Mouse (Mus musculus) kidney, embryonic 14.5 days (tissue): Measurements from ENCODE around the gene Wnk2. TPM values are rescaled to one million over a fixed set of nuclear protein-coding genes. Genes with fewer than 3 reads are reported as not detected.

Experiments used
- ATAC-seq: fragments of 200-750 bp; cut with Nextera tagmentation; 2 replicates; pipeline ENCODE4 v1.8.0; 2017; ENCODE audit warnings: moderate number of reproducible peaks, mild to moderate bottlenecking, moderate TSS enrichment, moderate library complexity; ENCODE audit not compliant: low FRiP score, low TSS enrichment
- H3K27ac ChIP-seq: fragments of 300-500 bp; sonication (generic); 2 replicates; pipeline ENCODE4 v1.5.1; 2014; ENCODE audit warnings: low read depth, mild to moderate bottlenecking, low read length, moderate library complexity, mixed read lengths
- H3K27me3 ChIP-seq: fragments of 300-500 bp; sonication (generic); 2 replicates; pipeline ENCODE4 v1.6.1; 2014; ENCODE audit warnings: mild to moderate bottlenecking, low read length; ENCODE audit not compliant: control insufficient read depth, insufficient read depth
- H3K36me3 ChIP-seq: fragments of 300-500 bp; sonication (generic); 2 replicates; pipeline ENCODE4 v1.6.1; 2014; ENCODE audit warnings: low read length, mixed read lengths; ENCODE audit not compliant: control insufficient read depth, insufficient read depth
- H3K4me1 ChIP-seq: fragments of 300-500 bp; sonication (generic); 2 replicates; pipeline ENCODE4 v1.6.1; 2014; ENCODE audit warnings: low read length, mixed read lengths; ENCODE audit not compliant: control insufficient read depth, insufficient read depth
- H3K4me2 ChIP-seq: fragments of 300-500 bp; sonication (generic); replicated peaks from 2 replicates; pipeline ENCODE4 v1.6.1; 2014; ENCODE audit warnings: low read depth, mild to moderate bottlenecking, low read length
- H3K4me3 ChIP-seq: fragments of 300-500 bp; sonication (generic); 2 replicates; pipeline ENCODE4 v1.5.1; 2014; ENCODE audit warnings: mild to moderate bottlenecking, low read length
- H3K9ac ChIP-seq: fragments of 300-500 bp; sonication (generic); 2 replicates; pipeline ENCODE4 v1.6.1; 2014; ENCODE audit warnings: low read depth, mild to moderate bottlenecking, low read length, moderate library complexity
- H3K9me3 ChIP-seq: fragments of 300-500 bp; sonication (generic); 2 replicates; pipeline ENCODE4 v1.6.1; 2016; ENCODE audit warnings: low read length; ENCODE audit not compliant: control insufficient read depth
- WGBS: fragments of 180-500 bp; shearing (Covaris S2); extraction: QIAGEN DNeasy Blood & Tissue Kit; methylation state at CpG from one replicate; pipeline ENCODE4 v1.1.7; 2014; 5-methylcytosine and 5-hydroxymethylcytosine counted together
- polyA plus RNA-seq: library from polyadenylated mRNA; unstranded; fragments of >200 nt; fragmentation: Nextera tagmentation; extraction: Ambion mirVana; gene quantifications from 2 replicates; pipeline ENCODE4 v1.2.1, GENCODE M21; 2014

Wnk2 gene
- polyA plus RNA-seq, 1 experiment from 2014 or later = 1.7 TPM

DNA sequence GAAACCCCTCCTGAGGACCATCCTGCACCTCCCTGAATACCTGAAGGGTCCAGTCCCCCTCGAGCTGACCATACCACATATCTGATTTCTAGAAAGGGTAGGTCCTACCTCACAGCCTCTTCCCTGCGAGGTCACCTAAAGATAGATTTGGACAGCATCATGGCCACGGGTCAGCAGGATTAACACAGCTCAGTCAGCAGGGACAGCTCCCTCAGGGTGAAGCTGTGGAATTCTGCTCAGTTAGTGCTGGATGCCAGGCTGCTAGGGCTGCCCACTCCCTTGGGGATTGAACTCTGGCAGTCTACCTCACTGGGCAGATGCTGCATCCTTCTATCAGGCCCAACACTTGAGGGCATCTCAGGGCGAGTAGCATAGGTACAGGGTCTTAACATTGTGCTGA, 33.7 kb downstream of the Wnk2 start:
- no peak overlapping the region for H3K9ac ChIP-seq
- no peaks in the 10 kb centered on the region for H3K4me1 ChIP-seq
- WGBS = 68% methylated on average over 4 of the region's 4 CpGs
- no peaks in the 10 kb centered on the region for H3K27me3 ChIP-seq
- H3K4me3 ChIP-seq = no peak overlapping the region
- no peak overlapping the region for H3K27ac ChIP-seq
- H3K9me3 ChIP-seq = no peaks in the 10 kb centered on the region
- no peak overlapping the region for H3K4me2 ChIP-seq
- no peaks in the 10 kb centered on the region for H3K36me3 ChIP-seq
- no peak for ATAC-seq

DNA sequence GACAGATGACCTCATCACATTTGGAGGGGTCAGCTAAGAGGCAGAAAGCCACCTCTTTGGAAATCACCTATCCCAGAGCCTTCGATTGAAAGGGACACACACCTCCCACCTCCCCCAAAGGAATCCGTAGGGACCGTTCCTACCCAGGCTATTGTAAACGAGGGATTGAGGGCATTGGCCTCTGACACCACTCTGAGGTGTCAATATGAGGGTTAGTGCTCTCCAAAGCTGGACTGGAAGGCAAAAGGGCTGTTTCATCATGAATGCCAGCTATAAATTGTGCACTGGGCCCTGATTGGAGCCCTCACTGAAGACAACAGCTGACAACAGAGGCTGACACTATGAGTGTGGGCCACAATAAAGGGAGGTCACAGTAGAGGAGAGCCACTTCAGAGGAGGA, 34.5 kb downstream of the Wnk2 start:
- H3K4me1 ChIP-seq = no peaks in the 10 kb centered on the region
- H3K4me3 ChIP-seq = no peak overlapping the region
- H3K4me2 ChIP-seq = no peak overlapping the region
- H3K27ac ChIP-seq = no peak overlapping the region
- H3K9ac ChIP-seq = no peak overlapping the region
- ATAC-seq = no peak
- 28% methylated on average over 4 of the region's 4 CpGs for WGBS
- H3K27me3 ChIP-seq = no peaks in the 10 kb centered on the region
- H3K36me3 ChIP-seq = no peaks in the 10 kb centered on the region
- no peaks in the 10 kb centered on the region for H3K9me3 ChIP-seq

DNA sequence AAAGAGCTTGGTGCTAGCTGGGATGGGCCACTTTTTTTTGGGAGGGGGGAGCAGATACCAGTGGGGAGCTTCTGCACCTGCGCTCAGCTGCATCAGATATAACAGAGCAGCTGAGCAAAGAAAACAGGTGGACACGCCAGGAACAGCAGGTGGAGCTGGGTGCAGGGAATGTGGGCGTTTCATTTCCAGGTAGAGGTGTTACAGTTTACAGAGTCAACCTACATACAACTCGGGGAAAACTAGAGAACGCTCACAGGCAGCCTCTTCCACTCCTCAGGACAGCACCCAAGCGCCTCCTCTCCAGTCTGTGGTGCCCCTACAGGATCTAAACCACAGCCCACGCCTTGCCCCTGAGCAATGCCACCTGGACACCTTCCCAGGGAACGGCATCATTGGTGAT, 35.2 kb downstream of the Wnk2 start:
- no peaks in the 10 kb centered on the region for H3K4me1 ChIP-seq
- 84% methylated on average over 8 of the region's 8 CpGs for WGBS
- ATAC-seq = no peak
- H3K36me3 ChIP-seq = no peaks in the 10 kb centered on the region
- H3K9me3 ChIP-seq = no peaks in the 10 kb centered on the region
- no peak overlapping the region for H3K27ac ChIP-seq
- H3K4me3 ChIP-seq = no peak overlapping the region
- no peaks in the 10 kb centered on the region for H3K27me3 ChIP-seq
- no peak overlapping the region for H3K9ac ChIP-seq
- no peak overlapping the region for H3K4me2 ChIP-seq

DNA sequence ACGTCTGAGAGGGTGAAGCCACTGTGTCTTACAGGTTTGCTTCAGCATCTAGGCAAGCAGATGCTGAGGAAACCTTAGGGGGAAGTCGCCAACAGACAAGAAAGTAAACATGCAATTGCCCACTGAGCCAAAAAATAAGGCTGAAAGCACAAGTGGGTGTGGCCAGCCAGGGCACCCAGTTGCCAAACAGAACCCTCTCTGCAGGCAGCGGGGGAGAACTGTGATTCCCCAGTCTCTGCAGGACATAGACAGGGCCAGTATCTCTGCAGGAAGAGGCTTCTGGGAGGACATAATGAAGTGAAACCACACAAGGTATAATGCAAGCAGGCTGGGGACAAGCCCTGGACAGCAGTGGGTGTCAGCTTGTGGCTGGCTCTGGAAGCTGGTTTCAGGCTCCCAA, 38.1 kb downstream of the Wnk2 start:
- Histone ChIP-seq H3K36me3 (no peaks in the 10 kb centered on the region), H3K27me3 (no peaks in the 10 kb centered on the region), H3K4me1 (no peaks in the 10 kb centered on the region), H3K27ac (no peak overlapping the region), H3K9ac (no peak overlapping the region), H3K4me3 (no peak overlapping the region), H3K4me2 (no peak overlapping the region), H3K9me3 (no peaks in the 10 kb centered on the region)
- no peak for ATAC-seq
- 83% methylated on average over 3 of the region's 3 CpGs for WGBS

DNA sequence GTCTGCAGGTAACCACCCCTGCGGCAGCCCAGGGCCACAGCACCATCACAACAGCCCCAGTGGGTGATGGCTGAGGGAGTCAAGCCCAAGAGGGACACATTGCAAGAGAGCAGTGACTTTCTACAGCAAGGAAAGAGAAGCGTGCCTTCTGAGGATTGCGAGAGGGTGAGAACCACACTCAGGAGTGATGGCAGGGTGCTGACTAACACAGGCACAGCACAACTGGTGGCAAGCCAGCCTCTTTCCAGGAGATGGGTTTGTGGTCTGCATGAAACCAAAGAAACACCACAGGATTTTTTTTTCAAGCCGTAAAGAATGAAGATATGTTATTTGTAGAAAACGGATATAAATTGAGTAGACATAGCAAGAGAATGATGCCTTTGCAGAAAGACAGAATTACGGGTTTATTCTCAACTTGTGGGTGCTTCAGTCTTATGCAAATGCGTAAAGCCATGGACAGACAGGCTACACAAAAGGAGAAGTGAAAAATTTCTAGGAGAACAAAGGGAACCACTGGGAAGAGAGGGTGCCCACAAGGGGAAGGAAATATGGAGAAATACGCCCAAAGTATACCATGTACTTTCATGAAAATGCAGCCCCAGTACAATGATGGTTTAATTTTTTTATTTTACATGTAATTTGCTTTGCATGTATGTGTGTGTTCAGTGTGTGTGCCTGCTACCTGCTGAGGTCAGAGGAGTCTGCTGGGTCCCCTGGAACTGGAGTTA, 39.5 kb downstream of the Wnk2 start:
- no peak overlapping the region for H3K9ac ChIP-seq
- ATAC-seq = no peak
- H3K27me3 ChIP-seq = no peaks in the 10 kb centered on the region
- no peak overlapping the region for H3K27ac ChIP-seq
- 85% methylated on average over 8 of the region's 8 CpGs for WGBS
- H3K9me3 ChIP-seq = no peaks in the 10 kb centered on the region
- peaks cover 11% of the 10 kb centered on the region; the same call in 1 of the 2 replicates for H3K4me1 ChIP-seq
- no peak overlapping the region for H3K4me3 ChIP-seq
- H3K4me2 ChIP-seq = no peak overlapping the region
- H3K36me3 ChIP-seq = no peaks in the 10 kb centered on the region

DNA sequence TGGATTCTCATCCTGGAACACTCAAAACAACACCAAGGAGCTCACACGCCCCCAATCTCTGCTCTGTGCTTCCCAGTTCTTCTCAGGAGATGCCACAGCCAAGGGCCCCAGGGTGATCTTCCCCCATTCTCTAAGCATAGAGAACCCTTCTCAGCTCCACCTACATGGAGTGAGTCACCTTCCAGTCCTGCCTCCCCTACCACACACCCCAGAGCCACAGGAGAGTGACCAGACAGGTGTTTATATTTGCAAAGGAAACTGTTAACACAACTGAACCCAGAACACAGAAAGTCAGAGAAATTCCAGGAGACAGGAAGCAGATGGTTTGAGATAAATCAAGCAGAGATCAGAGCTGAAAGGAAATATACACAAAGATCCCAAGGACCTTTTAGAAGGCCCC, 43.9 kb downstream of the Wnk2 start:
- WGBS = 61% methylated on average over 1 of the region's 1 CpGs
- Histone ChIP-seq H3K9me3 (no peaks in the 10 kb centered on the region), H3K4me1 (peaks cover 16% of the 10 kb centered on the region), H3K36me3 (no peaks in the 10 kb centered on the region), H3K27ac (no peak overlapping the region), H3K9ac (no peak overlapping the region), H3K27me3 (no peaks in the 10 kb centered on the region), H3K4me3 (no peak overlapping the region), H3K4me2 (no peak overlapping the region)
- ATAC-seq = no peak

DNA sequence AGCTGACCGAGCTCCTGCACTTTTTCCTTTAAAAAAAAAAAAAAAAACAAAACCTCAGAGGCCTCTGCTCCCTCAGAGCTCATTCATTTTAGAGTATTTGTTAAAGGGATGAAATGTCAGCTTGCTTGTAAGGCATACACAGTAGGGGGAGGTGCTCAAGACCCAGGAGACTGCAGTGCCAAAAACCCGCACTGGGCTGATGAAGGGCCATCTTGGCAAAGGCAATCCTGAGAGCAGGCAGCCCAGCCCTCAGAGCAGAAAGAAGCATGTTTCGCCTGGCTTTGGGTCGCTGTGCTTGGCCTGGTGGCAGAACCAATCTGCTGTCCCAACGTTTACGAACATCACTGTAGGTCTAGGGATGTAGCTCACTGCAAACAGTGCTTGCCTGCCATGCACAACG, 44.6 kb downstream of the Wnk2 start:
- no peak overlapping the region for H3K27ac ChIP-seq
- no peaks in the 10 kb centered on the region for H3K27me3 ChIP-seq
- no peak overlapping the region for H3K4me2 ChIP-seq
- H3K36me3 ChIP-seq = no peaks in the 10 kb centered on the region
- H3K9me3 ChIP-seq = no peaks in the 10 kb centered on the region
- no peak overlapping the region for H3K4me3 ChIP-seq
- WGBS = 50% methylated on average over 7 of the region's 7 CpGs
- no peak for ATAC-seq
- H3K9ac ChIP-seq = no peak overlapping the region
- peaks cover 16% of the 10 kb centered on the region for H3K4me1 ChIP-seq

DNA sequence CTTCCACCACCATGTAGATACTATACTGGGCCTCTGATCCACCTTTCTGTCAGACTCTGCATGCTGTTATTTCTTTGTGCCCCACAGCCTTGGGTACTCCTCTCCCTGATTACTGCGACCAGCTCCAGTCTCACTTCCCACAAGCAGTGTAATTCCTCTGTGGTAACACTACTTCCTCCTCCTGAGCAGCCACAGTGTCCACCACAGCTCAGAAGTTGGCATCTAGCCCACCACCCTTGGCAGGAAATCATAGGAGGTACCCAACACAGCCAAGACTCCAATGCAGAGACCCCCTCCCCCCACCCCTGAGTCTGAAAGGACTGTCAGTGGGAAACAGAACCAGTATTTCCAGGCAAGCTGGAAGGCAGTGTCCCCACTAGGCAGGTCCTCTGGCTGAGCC, 47.4 kb downstream of the Wnk2 start:
- H3K4me2 ChIP-seq = no peak overlapping the region
- H3K4me3 ChIP-seq = no peak overlapping the region
- no peak overlapping the region for H3K27ac ChIP-seq
- no peaks in the 10 kb centered on the region for H3K27me3 ChIP-seq
- 81% methylated on average over 1 of the region's 1 CpGs for whole genome bisulfite sequencing
- no peak for ATAC-seq
- H3K36me3 ChIP-seq = no peaks in the 10 kb centered on the region
- no peaks in the 10 kb centered on the region for H3K9me3 ChIP-seq
- H3K4me1 ChIP-seq = peaks cover 16% of the 10 kb centered on the region
- no peak overlapping the region for H3K9ac ChIP-seq

DNA sequence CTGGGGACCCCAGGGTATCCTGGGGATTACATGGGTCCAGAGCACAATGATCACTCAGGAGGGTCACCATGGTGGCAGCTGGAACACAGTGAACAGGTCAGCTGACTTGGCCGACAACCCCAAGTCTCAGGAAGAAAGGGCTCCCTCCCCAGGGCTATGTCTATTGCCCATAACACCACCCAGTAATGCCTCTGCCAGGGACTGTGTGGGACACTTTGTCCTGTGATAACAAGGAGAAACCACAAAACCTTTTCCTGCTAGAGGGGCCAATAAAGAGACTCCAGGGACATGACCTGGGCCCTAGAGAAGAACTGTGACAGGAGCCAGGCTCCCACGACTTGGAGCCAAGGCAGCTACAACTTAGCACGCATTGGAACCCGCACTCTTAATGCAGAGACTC, 51.0 kb downstream of the Wnk2 start:
- no peaks in the 10 kb centered on the region for H3K36me3 ChIP-seq
- 82% methylated on average over 4 of the region's 4 CpGs for WGBS
- no peaks in the 10 kb centered on the region; the same call in 1 of the 2 replicates for H3K4me1 ChIP-seq
- H3K27me3 ChIP-seq = no peaks in the 10 kb centered on the region
- no peak overlapping the region for H3K4me2 ChIP-seq
- H3K9ac ChIP-seq = no peak overlapping the region
- H3K9me3 ChIP-seq = no peaks in the 10 kb centered on the region
- no peak overlapping the region for H3K4me3 ChIP-seq
- H3K27ac ChIP-seq = no peak overlapping the region
- ATAC-seq = no peak
